Mouse (Mus musculus) heart, embryonic 15.5 days (tissue): ENCODE measurements at regions not wholly inside any gene's neighbourhood (a gene's known extent, or its start where the extent isn't known, plus 50 kb on each side); places are given as distances from the start of the nearest gene placed in this dataset.

Experiments used
- ATAC-seq: fragments of 200-750 bp; cut with Nextera tagmentation; replicated peaks from 2 replicates; pipeline ENCODE4 v1.8.0; 2017; ENCODE audit warnings: low read depth, moderate TSS enrichment; ENCODE audit not compliant: insufficient number of reproducible peaks, insufficient read depth, low FRiP score
- H3K27ac ChIP-seq: fragments of 300-500 bp; sonication (generic); 2 replicates; pipeline ENCODE4 v1.5.1; 2015; ENCODE audit warnings: mild to moderate bottlenecking, inconsistent platforms
- H3K27me3 ChIP-seq: fragments of 300-500 bp; sonication (generic); 2 replicates; pipeline ENCODE4 v1.6.1; 2015; ENCODE audit warnings: inconsistent platforms
- H3K36me3 ChIP-seq: fragments of 300-500 bp; sonication (generic); 2 replicates; pipeline ENCODE4 v1.6.1; 2015; ENCODE audit warnings: mild to moderate bottlenecking, inconsistent platforms
- H3K4me1 ChIP-seq: fragments of 300-500 bp; sonication (generic); replicated peaks from 2 replicates; pipeline ENCODE4 v1.6.1; 2015; ENCODE audit warnings: inconsistent platforms
- H3K4me2 ChIP-seq: fragments of 300-500 bp; sonication (generic); 2 replicates; pipeline ENCODE4 v1.6.1; 2015; ENCODE audit warnings: inconsistent platforms, mild to moderate bottlenecking, moderate library complexity
- H3K4me3 ChIP-seq: fragments of 300-500 bp; sonication (generic); 2 replicates; pipeline ENCODE4 v1.5.1; 2015; ENCODE audit warnings: mild to moderate bottlenecking, inconsistent platforms
- H3K9ac ChIP-seq: fragments of 300-500 bp; sonication (generic); 2 replicates; pipeline ENCODE4 v1.6.1; 2015; ENCODE audit warnings: mild to moderate bottlenecking, inconsistent platforms
- H3K9me3 ChIP-seq: fragments of 300-500 bp; sonication (generic); replicated peaks from 2 replicates; pipeline ENCODE4 v1.6.1; 2016; ENCODE audit warnings: inconsistent platforms
- WGBS: fragments of 180-500 bp; shearing (Covaris S2); methylation state at CpG from one replicate; pipeline ENCODE4 v1.1.7; 2015; ENCODE audit warnings: mixed read lengths; 5-methylcytosine and 5-hydroxymethylcytosine counted together

DNA sequence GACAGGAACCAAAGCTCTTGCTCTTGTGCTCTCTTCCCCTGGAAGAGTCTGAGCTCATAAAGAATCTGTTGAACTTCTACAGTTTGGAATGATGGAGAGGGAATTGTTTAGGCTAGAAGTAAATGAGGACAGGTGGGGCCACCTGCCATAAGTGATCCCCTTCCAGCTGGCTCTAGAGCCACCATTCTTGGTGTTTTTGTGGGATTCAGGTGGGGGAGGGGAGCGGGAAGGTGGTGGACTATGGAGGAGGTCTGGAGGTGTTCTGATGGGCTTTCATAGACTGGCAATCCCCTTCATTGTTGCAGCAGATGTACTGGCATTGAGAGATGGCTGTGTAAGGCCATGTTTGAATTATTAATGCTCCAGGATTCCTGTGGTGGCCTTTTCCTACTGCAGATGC is 132.6 kb upstream of the Opcml start:
- H3K4me1 ChIP-seq, result 0 out of 2 replicates have a peak, but pooled peaks cover 2% of the 10 kb centered on the region
- no peak overlapping the region for H3K27ac ChIP-seq
- ATAC-seq, result no peak
- WGBS, result 72% methylated on average over 1 of the region's 1 CpGs
- no peaks in the 10 kb centered on the region for H3K9me3 ChIP-seq
- H3K27me3 ChIP-seq, result no peaks in the 10 kb centered on the region
- H3K4me3 ChIP-seq, result no peak overlapping the region
- no peak overlapping the region for H3K9ac ChIP-seq
- no peak overlapping the region for H3K4me2 ChIP-seq
- no peaks in the 10 kb centered on the region for H3K36me3 ChIP-seq

DNA sequence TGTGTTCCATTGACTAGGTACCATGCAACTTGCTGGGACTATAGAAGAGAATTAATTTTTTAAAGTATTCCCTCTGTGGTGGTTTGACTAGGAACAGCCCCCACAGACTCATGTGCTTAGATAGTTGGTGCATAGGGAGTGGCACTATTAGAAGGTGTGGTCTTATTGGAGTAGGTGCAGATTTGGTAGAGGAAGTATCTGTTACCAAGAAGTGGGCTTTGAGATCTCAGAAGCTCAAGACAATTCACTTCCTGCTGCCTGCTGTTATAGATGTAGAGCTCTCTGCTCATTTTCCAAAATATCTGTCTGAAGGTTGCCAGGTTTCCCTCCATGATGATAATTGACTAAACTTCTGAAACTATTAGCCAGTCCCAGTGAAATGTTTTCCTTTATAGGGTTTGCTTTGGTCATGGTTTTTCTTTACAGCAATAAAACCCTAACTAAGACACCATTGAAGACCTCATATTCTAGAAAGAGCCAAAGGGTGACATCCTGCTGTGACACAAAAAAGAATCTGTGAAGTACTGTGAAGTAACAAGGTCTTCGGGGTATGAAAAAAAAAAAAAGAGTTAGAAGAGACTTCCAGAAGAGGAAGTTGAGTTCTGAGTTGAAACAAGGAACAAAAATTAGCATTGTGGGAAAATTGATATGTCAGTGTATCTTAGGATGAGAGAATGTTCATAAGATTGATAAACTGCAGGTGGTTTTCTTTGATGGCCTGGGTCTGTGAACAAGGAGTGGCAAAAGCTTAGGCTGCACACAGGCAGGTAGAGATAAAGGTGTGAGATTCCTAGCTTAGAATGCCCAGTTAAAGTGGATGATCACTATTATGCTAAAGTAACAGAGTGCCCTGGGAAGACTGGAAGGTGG is 128.9 kb upstream of the Opcml start:
- H3K4me3 ChIP-seq, result no peak overlapping the region
- H3K9ac ChIP-seq, result no peak overlapping the region
- 69% methylated on average over 1 of the region's 1 CpGs for WGBS
- H3K27me3 ChIP-seq, result no peaks in the 10 kb centered on the region
- H3K4me2 ChIP-seq, result no peak overlapping the region
- H3K4me1 ChIP-seq, result peaks cover 2% of the 10 kb centered on the region; the same call in 1 of the 2 replicates
- ATAC-seq, result no peak
- no peak overlapping the region for H3K27ac ChIP-seq
- H3K9me3 ChIP-seq, result no peaks in the 10 kb centered on the region
- no peaks in the 10 kb centered on the region for H3K36me3 ChIP-seq

GRCm38 (mm10) chr9:27663230-27663629 is 127.3 kb upstream of the Opcml start:
- 84% methylated on average over 1 of the region's 1 CpGs for WGBS
- Histone ChIP-seq H3K4me1 (no peaks in the 10 kb centered on the region; the same call in 1 of the 2 replicates), H3K36me3 (no peaks in the 10 kb centered on the region), H3K27ac (no peak overlapping the region), H3K27me3 (no peaks in the 10 kb centered on the region), H3K9ac (no peak overlapping the region), H3K4me2 (no peak overlapping the region), H3K4me3 (no peak overlapping the region), H3K9me3 (no peaks in the 10 kb centered on the region)
- no peak for ATAC-seq

DNA sequence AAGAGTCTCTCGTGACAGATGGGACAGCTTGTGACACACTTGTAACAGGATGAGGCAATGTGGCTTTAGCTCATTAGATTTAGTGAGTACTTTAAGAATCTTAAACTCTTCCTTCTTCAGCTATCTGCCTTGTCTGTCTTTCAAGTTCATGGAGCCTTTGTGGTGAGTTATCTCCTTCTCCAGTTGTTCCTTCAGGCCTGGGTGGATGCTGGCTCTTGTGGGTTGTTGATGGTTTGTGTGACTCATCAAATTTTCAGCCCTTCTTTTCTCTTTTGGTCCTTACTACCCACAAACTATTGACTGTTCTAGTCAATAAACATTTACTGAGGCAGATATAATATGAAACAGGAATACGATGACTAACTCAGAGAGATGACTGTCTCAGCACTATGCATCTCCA is 124.9 kb upstream of the Opcml start:
- Histone ChIP-seq H3K27me3 (no peaks in the 10 kb centered on the region), H3K36me3 (no peaks in the 10 kb centered on the region), H3K4me3 (no peak overlapping the region), H3K27ac (no peak overlapping the region), H3K9me3 (no peaks in the 10 kb centered on the region), H3K4me1 (no peaks in the 10 kb centered on the region; the same call in 1 of the 2 replicates), H3K9ac (no peak overlapping the region), H3K4me2 (no peak overlapping the region)
- WGBS, result 79% methylated on average over 2 of the region's 2 CpGs
- no peak for ATAC-seq

GRCm38 (mm10) chr9:27670032-27670740 is 120.4 kb upstream of the Opcml start:
- no peaks in the 10 kb centered on the region; the same call in 1 of the 2 replicates for H3K4me1 ChIP-seq
- 67% methylated on average over 6 of the region's 6 CpGs for WGBS
- H3K4me2 ChIP-seq, result no peak overlapping the region
- H3K4me3 ChIP-seq, result no peak overlapping the region
- no peaks in the 10 kb centered on the region for H3K36me3 ChIP-seq
- no peak overlapping the region for H3K27ac ChIP-seq
- H3K9me3 ChIP-seq, result no peaks in the 10 kb centered on the region
- H3K27me3 ChIP-seq, result no peaks in the 10 kb centered on the region
- H3K9ac ChIP-seq, result no peak overlapping the region
- ATAC-seq, result no peak

GRCm38 (mm10) chr9:27685325-27685724 is 105.2 kb upstream of the Opcml start:
- no peaks in the 10 kb centered on the region for H3K9me3 ChIP-seq
- no peak overlapping the region for H3K4me3 ChIP-seq
- no peak overlapping the region for H3K27ac ChIP-seq
- no peaks in the 10 kb centered on the region for H3K27me3 ChIP-seq
- H3K4me1 ChIP-seq, result no peaks in the 10 kb centered on the region
- no peak for ATAC-seq
- no peak overlapping the region for H3K4me2 ChIP-seq
- no peak overlapping the region for H3K9ac ChIP-seq
- H3K36me3 ChIP-seq, result no peaks in the 10 kb centered on the region

GRCm38 (mm10) chr9:27691616-27692015 is 99.0 kb upstream of the Opcml start:
- H3K4me1 ChIP-seq, result peaks cover 6% of the 10 kb centered on the region; the same call in 1 of the 2 replicates
- WGBS, result 61% methylated on average over 4 of the region's 4 CpGs
- no peaks in the 10 kb centered on the region for H3K27me3 ChIP-seq
- no peaks in the 10 kb centered on the region for H3K9me3 ChIP-seq
- ATAC-seq, result no peak
- H3K4me2 ChIP-seq, result no peak overlapping the region
- H3K36me3 ChIP-seq, result no peaks in the 10 kb centered on the region
- no peak overlapping the region for H3K4me3 ChIP-seq
- H3K9ac ChIP-seq, result no peak overlapping the region
- no peak overlapping the region for H3K27ac ChIP-seq

- H3K27ac ChIP-seq, result no peak overlapping the region
- H3K36me3 ChIP-seq, result no peaks in the 10 kb centered on the region
- WGBS, result 84% methylated on average over 3 of the region's 3 CpGs
- H3K4me1 ChIP-seq, result peaks cover 6% of the 10 kb centered on the region; the same call in 1 of the 2 replicates
- H3K27me3 ChIP-seq, result no peaks in the 10 kb centered on the region
- ATAC-seq, result no peak
- H3K4me3 ChIP-seq, result no peak overlapping the region
- no peak overlapping the region for H3K9ac ChIP-seq
- no peaks in the 10 kb centered on the region for H3K9me3 ChIP-seq
- H3K4me2 ChIP-seq, result no peak overlapping the region
Measured at GRCm38 (mm10) chr9:27692751-27693150, 97.8 kb upstream of the Opcml start.

GRCm38 (mm10) chr9:27694805-27695593 is 95.6 kb upstream of the Opcml start:
- no peak for ATAC-seq
- no peaks in the 10 kb centered on the region for H3K36me3 ChIP-seq
- H3K4me2 ChIP-seq, result no peak overlapping the region
- 55% methylated on average over 8 of the region's 8 CpGs for WGBS
- H3K27me3 ChIP-seq, result no peaks in the 10 kb centered on the region
- no peak overlapping the region for H3K9ac ChIP-seq
- no peak overlapping the region for H3K27ac ChIP-seq
- peaks cover 7% of the 10 kb centered on the region; the same call in 1 of the 2 replicates for H3K4me1 ChIP-seq
- H3K4me3 ChIP-seq, result no peak overlapping the region
- no peaks in the 10 kb centered on the region for H3K9me3 ChIP-seq

DNA sequence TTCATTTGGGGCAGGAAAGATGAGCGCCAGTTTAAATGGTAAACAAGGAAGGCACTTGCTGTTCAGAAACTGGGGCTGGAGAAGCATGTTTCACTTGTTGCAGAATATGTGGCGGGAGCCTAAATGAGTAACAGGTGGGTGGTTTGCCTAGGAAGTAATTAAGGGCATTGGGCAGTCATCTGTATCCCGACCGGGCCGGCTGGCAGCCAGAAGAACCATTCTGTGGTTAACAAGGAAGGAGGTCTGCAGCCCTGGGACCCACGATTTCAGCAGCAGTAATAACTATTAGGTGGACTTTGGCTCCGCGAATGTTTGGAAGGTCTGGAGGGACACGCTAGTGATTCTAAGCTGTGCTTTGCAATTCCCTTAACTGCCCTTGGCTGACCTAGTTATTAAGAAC is 89.0 kb upstream of the Opcml start:
- Histone ChIP-seq H3K4me1 (peaks cover 6% of the 10 kb centered on the region; the same call in 1 of the 2 replicates), H3K4me3 (no peak overlapping the region), H3K9me3 (no peaks in the 10 kb centered on the region), H3K4me2 (no peak overlapping the region), H3K9ac (no peak overlapping the region), H3K36me3 (no peaks in the 10 kb centered on the region), H3K27ac (no peak overlapping the region), H3K27me3 (no peaks in the 10 kb centered on the region)
- 77% methylated on average over 9 of the region's 9 CpGs for WGBS
- ATAC-seq, result no peak

GRCm38 (mm10) chr9:27702140-27702539 is 88.4 kb upstream of the Opcml start:
- Histone ChIP-seq H3K27ac (no peak overlapping the region), H3K36me3 (no peaks in the 10 kb centered on the region), H3K9me3 (no peaks in the 10 kb centered on the region), H3K27me3 (no peaks in the 10 kb centered on the region), H3K4me1 (peaks cover 6% of the 10 kb centered on the region; the same call in 1 of the 2 replicates), H3K4me3 (no peak overlapping the region), H3K4me2 (no peak overlapping the region), H3K9ac (no peak overlapping the region)
- ATAC-seq, result no peak
- WGBS, result 53% methylated on average over 3 of the region's 3 CpGs
